Mouse (Mus musculus): Measurements from ENCODE around the gene Dxo. TPM values are rescaled to one million over a fixed set of nuclear protein-coding genes. Genes with fewer than 3 reads are reported as not detected.

The Dxo gene
- polyA plus RNA-seq, 1 experiment = 25.7 TPM

GRCm38 (mm10) chr17:34874321-34874720 is 37.5 kb downstream of the Dxo start:
- Histone ChIP-seq H3K4me3 (no peak overlapping the region), H3ac (ENCODE audit: control insufficient read depth, insufficient read length) (no peak overlapping the region), H3K4me2 (ENCODE audit: low read depth) (no peak overlapping the region), H3K27me3 (ENCODE audit: control insufficient read depth, insufficient read depth, insufficient read length) (no peaks in the 10 kb centered on the region), H3K79me2 (ENCODE audit: control insufficient read depth, insufficient read depth) (no peaks in the 10 kb centered on the region), H3K36me3 (ENCODE audit: control insufficient read depth, insufficient read depth) (no peaks in the 10 kb centered on the region)
- TF ChIP-seq CEBPB (IDR thresholded peaks at IDR 0.05; ENCODE audit: insufficient read depth, poor library complexity, severe bottlenecking) (no peak), MYOD1 (IDR thresholded peaks at IDR 0.05; ENCODE audit: control insufficient read depth in 1 of 3, insufficient read length in 2 of 3, low read depth in 2 of 3) (no peak), REST (IDR thresholded peaks at IDR 0.05; ENCODE audit: insufficient read depth, insufficient read length) (no peak), MYOG (IDR thresholded peaks at IDR 0.05; ENCODE audit: control insufficient read depth in 1 of 3, insufficient read depth in 1 of 3, insufficient read length in 2 of 3, low read depth in 2 of 3) (no peak), TCF12 (IDR thresholded peaks at IDR 0.05; ENCODE audit: insufficient read depth, poor library complexity, severe bottlenecking) (no peak), E2F4 (IDR thresholded peaks at IDR 0.05; ENCODE audit: insufficient read depth) (no peak), POLR2AphosphoS2 (IDR thresholded peaks at IDR 0.05; ENCODE audit: insufficient read length, low read depth) (no peak), MAX (IDR thresholded peaks at IDR 0.05; ENCODE audit: low read depth) (no peak), USF1 (IDR thresholded peaks at IDR 0.05; ENCODE audit: low read depth) (no peak), TCF3 (IDR thresholded peaks at IDR 0.05; ENCODE audit: insufficient read length, low read depth) (no peak), SRF (IDR thresholded peaks at IDR 0.05; ENCODE audit: control insufficient read depth, insufficient read length, low read depth) (no peak), POLR2A (IDR thresholded peaks at IDR 0.05; ENCODE audit: insufficient read length, low read depth) (no peak)

GRCm38 (mm10) chr17:34879336-34879879 is 42.6 kb downstream of the Dxo start, which contains the start of gene Zbtb12:
Gene Zbtb12, plus strand, starts transcription at chr17:34879483.
- H3K4me3 ChIP-seq = no peak within 1 kb of the TSS
- no peaks in the 10 kb centered on the region for H3K79me2 ChIP-seq (ENCODE audit: control insufficient read depth, insufficient read depth)
- H3K4me2 ChIP-seq (ENCODE audit: low read depth) = no peak within 1 kb of the TSS

GRCm38 (mm10) chr17:34881166-34881565 is 44.3 kb downstream of the Dxo start:
- Histone ChIP-seq H3K27me3 (ENCODE audit: control insufficient read depth, insufficient read depth, insufficient read length) (no peaks in the 10 kb centered on the region), H3ac (ENCODE audit: control insufficient read depth, insufficient read length) (no peak overlapping the region), H3K4me3 (no peak overlapping the region), H3K4me2 (ENCODE audit: low read depth) (no peak overlapping the region), H3K36me3 (ENCODE audit: control insufficient read depth, insufficient read depth) (no peaks in the 10 kb centered on the region), H3K79me2 (ENCODE audit: control insufficient read depth, insufficient read depth) (no peaks in the 10 kb centered on the region)
- TF ChIP-seq POLR2AphosphoS2 (IDR thresholded peaks at IDR 0.05; ENCODE audit: insufficient read length, low read depth) (no peak), E2F4 (IDR thresholded peaks at IDR 0.05; ENCODE audit: insufficient read depth) (no peak), SRF (IDR thresholded peaks at IDR 0.05; ENCODE audit: control insufficient read depth, insufficient read length, low read depth) (no peak), MAX (IDR thresholded peaks at IDR 0.05; ENCODE audit: low read depth) (no peak), MYOG (IDR thresholded peaks at IDR 0.05; ENCODE audit: control insufficient read depth in 1 of 3, insufficient read depth in 1 of 3, insufficient read length in 2 of 3, low read depth in 2 of 3) (no peak), POLR2A (IDR thresholded peaks at IDR 0.05; ENCODE audit: insufficient read length, low read depth) (no peak), TCF3 (IDR thresholded peaks at IDR 0.05; ENCODE audit: insufficient read length, low read depth) (no peak)

More at GRCm38 (mm10) chr17:34879336-34879879, 42.6 kb downstream of the Dxo start, which contains the start of gene Zbtb12:
- no peak for TF ChIP-seq TCF3 (IDR thresholded peaks at IDR 0.05; ENCODE audit: insufficient read length, low read depth)
- no peak for TF ChIP-seq MYOG (IDR thresholded peaks at IDR 0.05; ENCODE audit: control insufficient read depth in 1 of 3, insufficient read depth in 1 of 3, insufficient read length in 2 of 3, low read depth in 2 of 3)
- TF ChIP-seq USF1 (IDR thresholded peaks at IDR 0.05; ENCODE audit: low read depth) = no peak
- TF ChIP-seq POLR2AphosphoS2 (IDR thresholded peaks at IDR 0.05; ENCODE audit: insufficient read length, low read depth) = no peak
- no peak within 1 kb of the TSS for H3ac ChIP-seq (ENCODE audit: control insufficient read depth, insufficient read length)
- no peaks in the 10 kb centered on the region for H3K36me3 ChIP-seq (ENCODE audit: control insufficient read depth, insufficient read depth)
- H3K27me3 ChIP-seq (ENCODE audit: control insufficient read depth, insufficient read depth, insufficient read length) = no peaks in the 10 kb centered on the region

- Histone ChIP-seq H3ac (ENCODE audit: control insufficient read depth, insufficient read length) (no peak within 1 kb of the TSS), H3K4me2 (ENCODE audit: low read depth) (no peak within 1 kb of the TSS), H3K36me3 (ENCODE audit: control insufficient read depth, insufficient read depth) (no peaks in the 10 kb centered on the region), H3K27me3 (ENCODE audit: control insufficient read depth, insufficient read depth, insufficient read length) (no peaks in the 10 kb centered on the region), H3K4me3 (no peak within 1 kb of the TSS), H3K79me2 (ENCODE audit: control insufficient read depth, insufficient read depth) (no peaks in the 10 kb centered on the region)
- no peak for TF ChIP-seq USF1 (IDR thresholded peaks at IDR 0.05; ENCODE audit: low read depth)
These were observed 45.0 kb downstream of the Dxo start, which contains the start of gene Gm20547 for GRCm38 (mm10) chr17:34881683-34882310. Gene Gm20547, minus strand, starts transcription at chr17:34882042.

GRCm38 (mm10) chr17:34883332-34883731 is 46.5 kb downstream of the Dxo start:
- Histone ChIP-seq H3K4me3 (no peak overlapping the region), H3ac (ENCODE audit: control insufficient read depth, insufficient read length) (no peak overlapping the region), H3K27me3 (ENCODE audit: control insufficient read depth, insufficient read depth, insufficient read length) (no peaks in the 10 kb centered on the region)

More at GRCm38 (mm10) chr17:34883332-34883731, 46.5 kb downstream of the Dxo start:
- Histone ChIP-seq H3K79me2 (ENCODE audit: control insufficient read depth, insufficient read depth) (no peaks in the 10 kb centered on the region), H3K4me2 (ENCODE audit: low read depth) (no peak overlapping the region), H3K36me3 (ENCODE audit: control insufficient read depth, insufficient read depth) (no peaks in the 10 kb centered on the region)
- no peak for TF ChIP-seq TCF3 (IDR thresholded peaks at IDR 0.05; ENCODE audit: insufficient read length, low read depth)
- no peak for TF ChIP-seq MAX (IDR thresholded peaks at IDR 0.05; ENCODE audit: low read depth)
- TF ChIP-seq SRF (IDR thresholded peaks at IDR 0.05; ENCODE audit: control insufficient read depth, insufficient read length, low read depth) = no peak
- TF ChIP-seq POLR2AphosphoS2 (IDR thresholded peaks at IDR 0.05; ENCODE audit: insufficient read length, low read depth) = no peak
- TF ChIP-seq MYOD1 (IDR thresholded peaks at IDR 0.05; ENCODE audit: control insufficient read depth in 1 of 3, insufficient read length in 2 of 3, low read depth in 2 of 3) = no peak
- TF ChIP-seq E2F4 (IDR thresholded peaks at IDR 0.05; ENCODE audit: insufficient read depth) = no peak
- no peak for TF ChIP-seq REST (IDR thresholded peaks at IDR 0.05; ENCODE audit: insufficient read depth, insufficient read length)
- no peak for TF ChIP-seq POLR2A (IDR thresholded peaks at IDR 0.05; ENCODE audit: insufficient read length, low read depth)
- no peak for TF ChIP-seq TCF12 (IDR thresholded peaks at IDR 0.05; ENCODE audit: insufficient read depth, poor library complexity, severe bottlenecking)
- no peak for TF ChIP-seq USF1 (IDR thresholded peaks at IDR 0.05; ENCODE audit: low read depth)
- no peak for TF ChIP-seq MYOG (IDR thresholded peaks at IDR 0.05; ENCODE audit: control insufficient read depth in 1 of 3, insufficient read depth in 1 of 3, insufficient read length in 2 of 3, low read depth in 2 of 3)
- no peak for TF ChIP-seq CEBPB (IDR thresholded peaks at IDR 0.05; ENCODE audit: insufficient read depth, poor library complexity, severe bottlenecking)
